Mouse (Mus musculus) intestine, embryonic 15.5 days (tissue): ENCODE data around the gene Jagn1. TPM values are rescaled to one million over a fixed set of nuclear protein-coding genes. Genes with fewer than 3 reads are reported as not detected.

Source experiments
- ATAC-seq: fragments of 200-750 bp; cut with Nextera tagmentation; 2 replicates; pipeline ENCODE4 v1.8.0; 2017; ENCODE audit warnings: moderate TSS enrichment, moderate library complexity
- H3K27ac ChIP-seq: fragments of 300-500 bp; sonication (generic); 2 replicates; pipeline ENCODE4 v1.5.1; 2015; ENCODE audit warnings: mild to moderate bottlenecking, inconsistent platforms
- H3K27me3 ChIP-seq: fragments of 300-500 bp; sonication (generic); replicated peaks from 2 replicates; pipeline ENCODE4 v1.6.1; 2015; ENCODE audit warnings: inconsistent platforms
- H3K36me3 ChIP-seq: fragments of 300-500 bp; sonication (generic); 2 replicates; pipeline ENCODE4 v1.6.1; 2015; ENCODE audit warnings: inconsistent platforms
- H3K4me1 ChIP-seq: fragments of 300-500 bp; sonication (generic); replicated peaks from 2 replicates; pipeline ENCODE4 v1.6.1; 2015; ENCODE audit warnings: inconsistent platforms
- H3K4me2 ChIP-seq: fragments of 300-500 bp; sonication (generic); replicated peaks from 2 replicates; pipeline ENCODE4 v1.6.1; 2015; ENCODE audit warnings: mild to moderate bottlenecking, inconsistent platforms
- H3K4me3 ChIP-seq: fragments of 300-500 bp; sonication (generic); replicated peaks from 2 replicates; pipeline ENCODE4 v1.5.1; 2015; ENCODE audit warnings: inconsistent platforms
- H3K9ac ChIP-seq: fragments of 300-500 bp; sonication (generic); 2 replicates; pipeline ENCODE4 v1.6.1; 2015; ENCODE audit warnings: inconsistent platforms
- H3K9me3 ChIP-seq: fragments of 300-500 bp; sonication (generic); 2 replicates; pipeline ENCODE4 v1.6.1; 2016; ENCODE audit warnings: inconsistent platforms
- whole genome bisulfite sequencing: fragments of 180-500 bp; shearing (Covaris S2); methylation state at CpG from one replicate; pipeline ENCODE4 v1.1.7; 2015; 5-methylcytosine and 5-hydroxymethylcytosine counted together
- polyA plus RNA-seq: library from polyadenylated mRNA; unstranded; fragments of >200 nt; fragmentation: Nextera tagmentation; extraction: Ambion mirVana; gene quantifications from 2 replicates; pipeline ENCODE4 v1.2.1, GENCODE M21; 2015

Jagn1 gene
- polyA plus RNA-seq, 1 experiment from 2014 or later = 83.8 TPM

DNA sequence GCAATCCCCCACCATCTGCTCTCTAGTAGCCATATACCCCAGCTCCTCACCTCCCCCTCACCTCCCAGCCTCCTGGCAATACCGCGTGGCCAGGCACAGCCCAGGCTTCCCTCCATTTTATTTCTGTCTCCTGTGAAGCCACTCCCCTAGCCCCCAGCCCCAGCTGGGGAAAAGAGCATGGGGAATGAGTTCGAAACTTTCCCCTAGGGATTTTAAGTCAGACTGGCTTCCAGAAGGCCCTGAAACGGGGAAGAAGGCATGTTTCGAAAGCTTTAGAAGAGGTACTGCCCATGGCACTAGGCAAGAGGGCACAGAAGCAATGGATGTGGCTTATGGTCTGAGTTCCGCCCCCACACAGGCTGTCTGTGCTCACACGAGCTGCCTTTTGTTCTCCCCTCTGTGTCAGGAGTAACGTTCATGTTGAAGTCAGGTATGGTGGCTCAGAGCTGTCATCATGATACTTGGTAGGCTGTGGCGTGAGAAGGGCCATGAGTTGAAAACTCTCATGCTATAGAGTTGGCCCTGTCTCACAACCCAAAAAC, 6.6 kb upstream of the Jagn1 start, which contains the start of gene Cidec:
Gene Cidec, minus strand, starts transcription at position 97 of the 542 bp plus-strand sequence.
- Histone ChIP-seq H3K27ac (0 out of 2 replicates have a peak within 1 kb of the TSS, but pooled peaks have one; percentile 54), H3K4me1 (0 out of 2 replicates have a peak, but pooled peaks cover 2% of the 10 kb centered on the region), H3K4me2 (peak within 1 kb of the TSS; percentile 35; the same call in 1 of the 2 replicates), H3K9ac (no peak within 1 kb of the TSS), H3K4me3 (no peak within 1 kb of the TSS), H3K27me3 (no peaks in the 10 kb centered on the region), H3K9me3 (no peaks in the 10 kb centered on the region), H3K36me3 (no peaks in the 10 kb centered on the region)
- WGBS = 82% methylated on average over 9 of the region's 9 CpGs
- no peak for ATAC-seq

DNA sequence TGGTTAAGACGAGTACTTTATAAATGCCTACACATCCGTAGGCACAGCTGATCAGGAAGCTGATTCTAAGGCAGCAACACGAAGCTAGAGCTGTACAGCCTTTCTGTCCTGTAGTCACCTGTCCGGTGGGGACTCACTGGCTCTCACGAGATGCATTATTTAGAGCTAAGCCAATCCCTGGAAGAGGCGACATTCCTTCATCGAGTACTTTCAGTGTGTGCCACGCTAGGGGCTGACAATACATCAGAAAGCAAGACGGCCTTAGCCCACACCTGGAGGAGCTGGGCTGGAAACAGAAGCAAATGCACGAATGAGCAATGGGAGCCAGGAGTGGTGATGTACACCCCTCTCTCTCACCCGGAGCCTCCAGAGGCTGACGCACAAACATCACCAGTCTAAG, 5.2 kb upstream of the Jagn1 start:
- 74% methylated on average over 12 of the region's 12 CpGs for WGBS
- 0 out of 2 replicates have a peak, but pooled peaks cover 2% of the 10 kb centered on the region for H3K4me1 ChIP-seq

DNA sequence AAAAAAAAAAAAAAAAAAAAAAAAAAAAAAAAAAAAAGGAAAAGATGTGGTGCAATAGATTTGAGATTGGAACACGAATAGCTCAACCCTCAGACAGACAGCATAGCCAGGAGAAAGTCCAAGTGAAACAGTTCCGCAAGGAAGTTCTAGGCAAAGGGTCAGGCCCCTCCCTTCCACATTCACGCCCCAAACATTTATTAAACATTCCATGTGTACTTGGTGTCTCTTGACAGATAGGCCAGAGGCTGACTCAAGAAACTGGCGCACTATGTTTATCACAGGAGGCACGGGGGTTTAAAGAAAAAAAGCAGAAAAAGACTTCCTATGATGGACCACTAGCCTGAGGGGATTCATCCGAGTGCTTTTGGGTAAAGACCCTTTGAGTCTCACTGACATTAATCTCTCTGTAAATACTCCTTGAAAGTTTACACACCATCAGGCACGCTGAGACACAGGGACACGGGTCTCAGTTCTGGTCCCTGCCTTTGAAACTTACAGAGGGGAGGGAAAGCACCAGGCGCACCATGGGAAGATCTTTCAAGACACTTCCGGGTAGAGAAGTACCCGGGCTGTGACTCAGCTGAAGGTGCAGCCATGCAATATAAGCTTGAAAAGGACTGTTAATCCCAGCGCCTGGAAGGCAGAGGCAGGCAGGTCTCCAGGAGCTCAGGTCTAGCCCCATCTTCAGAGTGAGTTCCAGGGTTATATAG, 3.5 kb upstream of the Jagn1 start:
- 45% methylated on average over 12 of the region's 12 CpGs for WGBS
- H3K9ac ChIP-seq = no peak overlapping the region
- H3K9me3 ChIP-seq = no peaks in the 10 kb centered on the region
- no peaks in the 10 kb centered on the region for H3K27me3 ChIP-seq
- no peak overlapping the region for H3K4me3 ChIP-seq
- no peak overlapping the region for H3K27ac ChIP-seq
- no peak overlapping the region for H3K4me2 ChIP-seq
- H3K36me3 ChIP-seq = no peaks in the 10 kb centered on the region
- H3K4me1 ChIP-seq = peaks cover 7% of the 10 kb centered on the region; the same call in 1 of the 2 replicates
- ATAC-seq = no peak

More for the DNA sequence above, 5.2 kb upstream of the Jagn1 start:
- Histone ChIP-seq H3K9ac (no peak overlapping the region), H3K4me2 (no peak overlapping the region), H3K4me3 (no peak overlapping the region), H3K27ac (no peak overlapping the region), H3K9me3 (no peaks in the 10 kb centered on the region), H3K36me3 (no peaks in the 10 kb centered on the region), H3K27me3 (no peaks in the 10 kb centered on the region)
- ATAC-seq = no peak

DNA sequence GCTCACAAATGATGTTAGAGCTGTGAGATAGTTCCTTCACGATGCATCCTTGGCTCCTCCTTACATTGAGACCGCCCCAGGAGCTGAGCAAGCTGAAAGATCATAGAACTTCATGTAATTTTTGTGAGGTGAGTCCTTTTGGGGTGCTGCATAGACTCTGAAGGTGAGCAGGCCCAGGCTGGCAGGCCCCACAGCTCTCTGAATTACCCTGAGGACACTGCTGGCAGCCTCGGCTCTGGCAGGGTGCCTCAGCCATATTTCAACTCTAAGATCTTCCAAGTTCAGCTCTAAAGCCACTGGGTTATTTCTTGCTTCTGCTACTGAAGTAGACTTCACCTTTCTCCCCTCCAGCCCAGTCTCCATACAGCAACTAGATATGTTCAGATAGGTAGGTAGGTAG, 1.7 kb upstream of the Jagn1 start:
- H3K9ac ChIP-seq = no peak overlapping the region
- H3K36me3 ChIP-seq = no peaks in the 10 kb centered on the region
- ATAC-seq = no peak
- peaks cover 5% of the 10 kb centered on the region; the same call in 1 of the 2 replicates for H3K4me1 ChIP-seq
- no peaks in the 10 kb centered on the region for H3K27me3 ChIP-seq
- H3K27ac ChIP-seq = no peak overlapping the region
- no peaks in the 10 kb centered on the region for H3K9me3 ChIP-seq
- H3K4me3 ChIP-seq = no peak overlapping the region
- no peak overlapping the region for H3K4me2 ChIP-seq
- WGBS = 84% methylated on average over 3 of the region's 3 CpGs

DNA sequence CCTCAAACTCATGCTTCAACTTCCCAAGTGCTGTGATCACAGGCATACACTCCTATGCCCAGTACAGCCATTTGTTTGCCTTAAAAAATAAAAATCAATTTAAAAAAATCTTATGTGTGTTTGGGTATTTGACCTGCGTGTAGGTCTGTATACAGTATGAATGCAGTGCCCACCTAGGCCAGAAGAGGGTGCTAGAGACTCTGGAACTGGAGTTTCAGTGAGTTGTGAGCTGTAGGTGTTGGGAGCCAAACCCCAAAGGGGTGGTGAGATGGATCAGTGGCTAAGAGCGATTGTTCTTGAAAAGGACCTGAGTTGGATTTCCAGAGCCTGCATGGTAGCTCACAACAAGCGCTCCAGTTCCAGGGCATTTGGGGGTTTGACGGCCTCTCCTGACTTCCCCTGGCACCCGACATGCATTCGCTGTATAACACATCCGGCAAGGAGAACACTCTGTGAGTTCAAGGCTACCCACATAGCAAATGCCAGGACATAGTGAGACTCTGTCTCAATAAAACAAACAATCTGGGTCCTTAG, 1.2 kb upstream of the Jagn1 start:
- no peak overlapping the region for H3K27ac ChIP-seq
- no peak for ATAC-seq
- 56% methylated on average over 7 of the region's 7 CpGs for WGBS
- H3K9me3 ChIP-seq = no peaks in the 10 kb centered on the region
- H3K4me2 ChIP-seq = no peak overlapping the region
- H3K4me1 ChIP-seq = peaks cover 5% of the 10 kb centered on the region; the same call in 1 of the 2 replicates
- H3K9ac ChIP-seq = no peak overlapping the region
- H3K27me3 ChIP-seq = no peaks in the 10 kb centered on the region
- H3K36me3 ChIP-seq = no peaks in the 10 kb centered on the region
- H3K4me3 ChIP-seq = no peak overlapping the region

DNA sequence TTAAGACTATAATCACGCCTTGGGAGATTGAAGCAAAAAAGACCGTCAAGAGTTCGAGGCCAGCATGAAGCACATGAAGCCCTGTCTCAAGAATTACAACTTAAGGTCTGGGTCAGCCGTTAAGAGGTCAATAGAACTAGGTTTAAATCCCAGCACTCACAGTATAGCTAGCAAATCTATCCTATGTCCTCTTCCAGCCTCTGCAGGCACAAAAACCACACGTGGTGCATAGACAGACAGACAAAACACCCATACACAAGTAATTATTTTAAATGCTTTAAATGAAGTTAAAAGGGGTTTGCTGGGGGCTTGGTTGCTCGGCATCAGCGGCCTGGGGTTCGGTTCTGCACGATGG, 305 bp upstream of the Jagn1 start:
- 38% methylated on average over 9 of the region's 9 CpGs for WGBS
- peak overlapping the region; percentile 83 for H3K4me2 ChIP-seq
- no peak overlapping the region for H3K27ac ChIP-seq
- peaks cover 8% of the 10 kb centered on the region; the same call in 1 of the 2 replicates for H3K36me3 ChIP-seq
- no peaks in the 10 kb centered on the region for H3K27me3 ChIP-seq
- ATAC-seq = peak; percentile 26
- H3K4me1 ChIP-seq = peaks cover 5% of the 10 kb centered on the region; the same call in 1 of the 2 replicates
- H3K9me3 ChIP-seq = no peaks in the 10 kb centered on the region
- peak overlapping the region; percentile 92 for H3K9ac ChIP-seq
- peak overlapping the region; percentile 87 for H3K4me3 ChIP-seq

DNA sequence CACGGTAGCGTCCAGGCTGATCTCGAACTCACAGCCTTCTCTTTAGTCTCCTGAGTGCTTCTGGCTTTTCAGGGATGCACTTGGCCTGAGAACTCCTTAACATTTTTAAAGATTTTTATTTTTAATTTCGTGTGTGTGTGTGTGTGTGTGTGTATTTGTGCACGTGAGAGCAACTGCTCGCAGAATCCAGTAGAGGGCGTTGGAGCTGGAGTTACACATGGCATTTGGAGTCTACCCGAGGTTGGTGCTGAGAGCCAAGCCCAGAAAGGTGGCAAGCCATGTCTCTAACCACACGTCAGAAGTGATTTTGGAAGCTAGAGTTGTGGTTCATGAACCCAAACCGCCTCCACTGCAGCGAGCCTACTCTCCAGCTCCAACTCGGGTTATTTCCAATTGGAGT, 722 bp downstream of the Jagn1 start:
- ATAC-seq = no peak
- WGBS = 45% methylated on average over 12 of the region's 12 CpGs
- Histone ChIP-seq H3K4me3 (peak overlapping the region; percentile 87), H3K4me1 (peaks cover 5% of the 10 kb centered on the region; the same call in 1 of the 2 replicates), H3K9me3 (no peaks in the 10 kb centered on the region), H3K27me3 (no peaks in the 10 kb centered on the region), H3K36me3 (peaks cover 16% of the 10 kb centered on the region), H3K4me2 (peak overlapping the region; percentile 83), H3K27ac (no peak overlapping the region), H3K9ac (peak overlapping the region; percentile 92)

DNA sequence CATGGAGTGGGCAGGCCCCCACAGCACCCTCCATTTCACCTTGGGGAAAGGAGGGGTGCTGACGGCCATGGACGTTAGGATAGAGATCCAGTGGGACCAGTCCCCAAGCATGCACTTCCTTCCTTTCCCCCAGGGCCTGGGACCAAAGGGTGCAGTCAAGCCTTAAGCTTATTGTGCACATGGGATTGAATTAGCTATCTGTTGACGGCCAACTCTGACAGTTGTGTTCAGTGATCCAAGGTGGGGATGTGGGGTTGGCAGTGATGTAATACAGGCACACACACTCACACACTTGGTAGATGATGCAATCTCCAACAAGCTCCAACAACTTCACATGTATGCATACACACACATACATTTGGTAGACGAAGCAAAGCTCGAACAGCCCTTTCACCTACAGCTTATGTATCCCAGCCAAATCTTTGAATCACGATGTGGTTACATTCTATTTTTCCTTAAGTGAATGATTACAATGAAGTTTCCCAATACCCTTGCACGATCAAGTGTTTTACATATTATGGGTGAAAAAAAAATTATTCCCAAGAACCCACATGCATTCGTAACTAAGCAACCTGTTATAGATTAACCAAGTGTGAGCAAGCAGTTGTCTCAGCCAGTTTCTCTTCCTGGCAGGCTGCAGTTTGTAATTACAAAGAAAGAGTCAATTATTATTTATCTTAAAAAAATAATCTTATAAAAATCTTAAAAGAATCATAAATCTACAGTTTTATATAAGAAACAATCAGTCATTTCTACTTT, 2.0 kb downstream of the Jagn1 start:
- Histone ChIP-seq H3K9ac (no peak overlapping the region), H3K4me3 (no peak overlapping the region), H3K4me1 (peaks cover 5% of the 10 kb centered on the region; the same call in 1 of the 2 replicates), H3K36me3 (peaks cover 20% of the 10 kb centered on the region), H3K4me2 (no peak overlapping the region), H3K27ac (no peak overlapping the region), H3K9me3 (no peaks in the 10 kb centered on the region), H3K27me3 (no peaks in the 10 kb centered on the region)
- WGBS = 70% methylated on average over 7 of the region's 8 CpGs
- peak; percentile 39; the same call in 1 of the 2 replicates for ATAC-seq

DNA sequence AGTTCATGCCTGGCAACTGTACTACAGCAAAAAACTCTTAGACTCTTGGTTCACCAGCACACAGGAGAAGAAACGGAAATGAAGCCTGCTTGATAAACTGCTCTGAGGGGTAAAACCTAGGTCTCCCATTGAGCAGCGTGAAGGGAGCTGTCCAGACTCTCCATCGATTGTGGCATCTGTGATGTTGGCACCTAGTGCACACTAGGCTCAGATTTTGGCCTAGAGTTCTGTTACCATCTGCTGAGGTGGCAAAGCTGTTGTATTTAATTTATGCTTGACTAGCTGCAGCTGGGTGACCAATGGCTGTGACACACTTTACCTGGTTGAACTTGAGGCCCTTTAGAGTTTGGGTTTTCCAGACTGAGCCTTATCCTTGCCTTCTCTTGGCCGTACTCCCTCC, 5.3 kb downstream of the Jagn1 start:
- no peak for ATAC-seq

DNA sequence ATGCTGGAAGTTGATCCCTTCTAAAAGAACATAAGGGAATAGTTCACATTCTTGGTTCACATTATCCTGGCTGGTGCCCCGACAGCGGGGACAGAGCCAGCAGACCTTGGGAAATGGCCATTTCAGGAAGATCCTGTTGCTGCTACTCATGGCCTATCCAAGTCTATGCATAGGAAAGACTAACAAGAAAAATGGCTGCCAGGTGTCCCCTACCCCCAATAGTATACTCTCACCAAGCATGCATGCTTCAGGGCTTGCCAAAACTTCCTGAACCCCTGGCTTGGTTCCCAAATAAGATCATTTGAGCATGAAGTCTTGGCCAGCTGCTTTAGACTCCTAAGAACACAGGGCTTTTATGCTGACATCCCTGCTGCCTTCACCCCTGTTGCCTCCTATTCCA, 9.5 kb downstream of the Jagn1 start:
- Histone ChIP-seq H3K36me3 (peaks cover 15% of the 10 kb centered on the region), H3K4me2 (no peak overlapping the region), H3K4me3 (no peak overlapping the region), H3K4me1 (no peaks in the 10 kb centered on the region), H3K9ac (no peak overlapping the region), H3K9me3 (no peaks in the 10 kb centered on the region), H3K27me3 (no peaks in the 10 kb centered on the region), H3K27ac (no peak overlapping the region)
- no peak for ATAC-seq
- 67% methylated on average over 2 of the region's 2 CpGs for WGBS

More for the DNA sequence above, 5.3 kb downstream of the Jagn1 start:
- Histone ChIP-seq H3K4me2 (no peak overlapping the region), H3K9ac (no peak overlapping the region), H3K9me3 (no peaks in the 10 kb centered on the region), H3K4me3 (no peak overlapping the region), H3K27ac (no peak overlapping the region), H3K4me1 (peaks cover 5% of the 10 kb centered on the region; the same call in 1 of the 2 replicates), H3K36me3 (peaks cover 20% of the 10 kb centered on the region), H3K27me3 (no peaks in the 10 kb centered on the region)
- 95% methylated on average over 4 of the region's 4 CpGs for WGBS

DNA sequence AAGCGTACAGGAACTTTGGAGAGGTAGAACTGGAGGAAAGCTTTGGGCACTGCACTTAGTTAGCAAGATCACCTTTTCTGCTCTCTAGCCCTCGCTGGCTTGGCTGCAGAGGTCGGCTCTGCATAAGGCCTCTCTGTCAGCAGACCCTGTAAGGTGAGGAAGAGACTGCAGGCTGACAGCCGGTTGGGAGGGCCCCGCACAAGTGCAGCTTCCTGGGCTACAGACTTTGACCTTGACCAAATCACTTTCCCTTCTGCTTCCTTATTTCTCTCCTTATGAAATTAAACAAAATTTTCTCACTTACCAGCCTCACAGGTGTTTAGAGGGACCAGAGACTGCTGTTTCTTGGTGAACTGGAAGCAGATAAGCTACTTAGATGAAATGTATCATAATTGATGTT, 12.6 kb downstream of the Jagn1 start:
- ATAC-seq = peak; percentile 42; the same call in 1 of the 2 replicates
- 46% methylated on average over 5 of the region's 5 CpGs for WGBS

More for the DNA sequence above, 12.6 kb downstream of the Jagn1 start:
- H3K9me3 ChIP-seq = no peaks in the 10 kb centered on the region
- no peaks in the 10 kb centered on the region for H3K36me3 ChIP-seq
- H3K9ac ChIP-seq = no peak overlapping the region
- H3K4me3 ChIP-seq = no peak overlapping the region
- H3K27ac ChIP-seq = no peak overlapping the region
- H3K27me3 ChIP-seq = no peaks in the 10 kb centered on the region
- H3K4me2 ChIP-seq = no peak overlapping the region
- no peaks in the 10 kb centered on the region for H3K4me1 ChIP-seq
